Mouse (Mus musculus) 3T3-L1 (cell line): ENCODE results near the gene Mycbp2.
A peak's percentile ranks its signal among the peaks of the same experiment; 100 is the strongest.

Experiments
- DNase-seq: peaks from one replicate; pipeline ENCODE4 v3.0.0-alpha.2; 2015; ENCODE audit warnings: low read depth, low spot score

The Mycbp2 gene

DNA sequence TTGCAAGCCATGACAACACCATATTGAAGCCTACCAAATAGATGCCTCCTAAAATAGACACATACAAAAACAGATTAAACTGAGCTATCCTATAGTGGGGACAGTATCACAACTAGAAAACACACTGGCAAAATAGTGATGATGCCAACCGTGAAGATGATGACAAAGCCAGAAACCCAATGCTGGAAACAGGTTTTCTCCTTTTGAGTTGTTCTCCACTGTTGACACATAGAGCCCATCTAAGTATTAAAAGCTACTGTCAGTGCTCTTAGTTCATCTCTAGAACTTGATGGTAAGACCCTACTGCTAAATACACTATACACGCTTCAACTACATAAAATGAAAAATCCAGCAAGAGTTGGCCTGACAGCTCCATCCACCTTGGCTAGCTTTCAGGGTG, 86.2 kb downstream of the Mycbp2 start:
- DNase-seq = no peak

DNA sequence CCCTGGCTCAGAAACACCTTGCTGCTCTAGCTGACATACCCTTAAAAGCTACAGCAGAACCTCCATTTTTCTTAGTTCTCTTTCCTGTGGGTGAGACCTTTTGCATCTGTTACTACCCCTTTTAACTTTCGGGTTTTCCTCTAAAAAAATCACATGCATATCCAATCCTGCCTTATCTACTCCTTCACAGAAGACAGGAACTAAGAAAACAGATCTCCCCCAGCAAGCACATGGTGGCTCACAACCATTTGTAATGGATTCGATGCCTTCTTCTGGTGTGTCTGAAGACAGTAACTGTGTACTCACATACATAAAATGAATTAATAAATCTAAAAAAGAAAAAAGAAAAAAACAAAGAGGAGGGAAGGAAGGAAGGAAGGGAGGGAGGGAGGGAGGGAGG, 87.9 kb downstream of the Mycbp2 start:
- DNase-seq = no peak

DNA sequence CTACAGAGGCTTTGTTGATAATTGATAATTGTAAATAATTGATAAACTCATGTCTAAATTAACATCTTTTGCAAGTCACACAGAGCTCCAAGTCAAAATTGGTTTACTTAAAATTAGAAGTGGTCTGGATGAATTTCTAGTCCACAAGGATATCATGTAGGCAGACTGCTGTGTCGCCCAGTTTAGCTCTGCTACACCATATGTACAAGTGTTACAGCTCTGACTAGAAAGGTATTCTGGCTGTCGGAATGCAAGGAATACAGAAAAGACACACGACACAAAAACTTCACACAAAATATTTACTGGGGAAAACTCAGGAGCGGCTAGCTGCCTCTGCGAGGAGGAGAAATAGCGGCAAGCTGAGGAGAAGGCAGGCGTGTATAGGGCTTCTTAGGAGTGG, 89.7 kb downstream of the Mycbp2 start:
- no peak for DNase-seq

DNA sequence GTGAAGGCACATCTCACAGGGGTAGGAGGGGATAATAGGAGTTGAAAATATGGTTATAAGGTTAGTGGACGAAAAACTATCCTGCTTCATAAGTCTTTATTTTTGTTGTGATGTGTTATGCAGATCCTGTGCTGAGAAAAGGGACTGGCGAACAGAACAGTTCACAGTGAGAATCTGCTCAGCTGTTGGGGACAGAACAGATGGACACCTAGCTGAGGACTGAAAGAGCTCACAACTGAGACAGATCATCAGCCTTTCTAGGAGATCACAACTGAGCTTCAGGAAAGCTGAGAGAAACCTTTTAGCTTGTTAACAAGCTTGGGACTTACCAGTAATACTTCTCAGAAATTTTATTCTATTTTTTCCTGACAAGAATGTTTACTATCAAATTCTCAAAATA, 92.3 kb downstream of the Mycbp2 start:
- DNase-seq = no peak

DNA sequence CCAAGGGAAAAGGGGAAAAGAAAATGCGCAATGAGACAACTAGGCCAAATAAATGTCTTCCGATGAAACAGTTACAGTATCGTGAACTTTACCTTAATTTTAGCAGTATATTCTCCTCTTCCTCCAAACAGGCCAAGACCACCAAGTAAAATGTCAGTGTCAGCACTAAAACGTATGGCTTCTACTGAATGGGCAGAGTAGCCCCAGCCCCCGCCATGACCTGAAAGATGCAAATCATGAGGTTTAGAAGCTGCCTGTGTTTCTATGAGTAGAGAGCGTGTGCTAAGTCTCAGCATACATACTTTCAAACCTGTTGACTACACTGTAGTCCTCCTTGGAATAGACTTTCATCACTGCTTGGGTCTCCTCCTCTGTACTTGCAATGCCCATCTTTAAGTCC, 104.6 kb downstream of the Mycbp2 start:
- no peak for DNase-seq

DNA sequence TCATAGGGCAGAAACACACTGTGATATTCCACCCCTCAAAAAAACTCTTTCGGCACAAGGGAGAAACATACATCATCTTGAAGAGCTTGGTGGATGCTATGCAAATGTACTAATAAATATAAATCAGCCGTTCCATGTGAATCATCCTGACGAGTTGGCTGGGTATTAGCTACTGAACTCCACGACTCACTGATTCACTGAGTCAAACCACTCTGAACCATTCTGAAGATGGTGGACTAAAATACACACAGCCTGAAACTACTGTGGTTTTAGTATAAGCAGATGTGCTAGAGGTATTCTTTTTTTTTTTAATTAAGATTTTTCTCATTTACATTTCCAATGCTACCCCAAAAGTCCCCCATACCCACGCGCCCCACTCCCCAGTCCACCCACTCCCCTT, 111.8 kb downstream of the Mycbp2 start:
- DNase-seq = no peak

DNA sequence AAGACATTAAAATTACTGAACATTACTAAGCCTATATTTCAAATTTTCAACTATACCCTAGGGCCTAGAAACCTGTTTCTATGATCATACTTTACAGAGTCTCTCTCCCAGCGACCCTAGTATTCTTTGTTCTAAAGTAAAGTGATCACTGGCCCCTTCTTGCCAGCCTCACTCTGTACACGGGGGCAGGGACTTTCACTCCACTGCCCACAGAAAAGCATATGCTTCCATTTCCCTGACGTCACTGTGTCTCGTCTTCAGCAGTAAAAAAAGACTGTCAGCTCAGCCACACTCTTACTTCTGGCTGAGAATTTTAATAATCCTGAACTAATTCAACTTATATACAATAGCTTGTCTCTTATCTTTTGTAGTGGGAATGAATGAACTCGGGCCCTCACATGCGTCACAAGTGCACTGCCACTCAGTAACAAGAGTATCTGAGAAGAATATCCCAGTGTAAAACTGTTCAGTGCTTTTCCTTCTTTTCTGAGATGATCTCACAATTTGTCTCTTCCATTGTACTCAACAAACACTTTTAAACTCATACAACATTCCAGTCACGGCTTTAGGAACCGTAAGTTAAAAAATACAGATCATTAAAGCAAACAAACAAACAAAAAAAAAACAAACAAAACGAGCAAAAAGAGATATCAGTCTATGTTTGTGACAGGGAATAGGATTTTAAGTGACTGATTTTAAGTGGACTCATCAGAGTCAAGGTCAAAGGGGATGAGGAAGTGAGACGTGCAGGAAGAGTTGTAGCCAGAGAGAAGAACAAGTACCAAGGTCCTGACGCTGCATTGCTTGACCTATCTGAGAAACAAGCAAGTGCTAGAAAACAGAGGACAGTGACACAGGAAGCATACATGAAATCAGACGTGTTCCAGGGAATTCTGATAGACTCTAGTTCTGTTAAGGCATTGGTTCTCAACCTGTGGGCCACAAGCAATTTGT, 112.7 kb downstream of the Mycbp2 start:
- no peak for DNase-seq

DNA sequence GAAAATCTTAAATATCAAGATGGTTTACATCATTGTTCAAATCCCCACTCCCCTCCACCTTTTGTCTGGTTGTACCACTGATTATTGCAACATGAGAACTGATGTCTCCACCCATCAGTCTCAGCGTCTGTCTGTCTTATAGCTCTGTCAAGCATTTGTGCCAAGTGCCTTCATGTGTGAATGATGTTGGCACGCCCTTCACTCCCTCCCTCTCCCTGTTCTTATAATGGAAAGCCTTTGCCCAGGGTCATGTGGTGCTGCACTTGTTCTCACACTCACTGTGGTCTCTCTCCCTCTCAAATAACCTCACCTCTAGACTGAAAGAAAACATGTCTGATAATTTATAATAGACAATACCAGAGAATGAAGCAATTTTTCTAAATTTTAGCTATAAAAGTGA, 124.3 kb downstream of the Mycbp2 start:
- DNase-seq = no peak

DNA sequence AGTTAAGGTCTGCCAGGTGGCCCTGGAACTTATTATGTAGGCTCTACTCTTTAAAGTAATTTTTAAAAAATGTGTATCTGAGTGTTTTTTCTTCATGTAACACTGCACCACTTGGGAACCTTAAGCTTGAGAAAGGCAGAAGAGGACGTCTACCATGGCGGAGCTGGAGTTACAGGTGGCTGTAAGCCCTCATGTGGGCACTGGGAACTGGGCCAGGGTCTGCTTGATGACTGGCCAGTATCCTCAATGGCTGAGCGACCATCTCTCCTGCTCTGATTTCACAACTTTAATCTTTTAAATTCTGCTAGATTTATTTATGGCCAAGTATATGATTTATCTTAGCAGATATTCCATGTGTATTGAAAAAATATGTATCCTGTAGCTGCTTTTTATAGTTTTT, 124.9 kb downstream of the Mycbp2 start:
- DNase-seq = no peak

DNA sequence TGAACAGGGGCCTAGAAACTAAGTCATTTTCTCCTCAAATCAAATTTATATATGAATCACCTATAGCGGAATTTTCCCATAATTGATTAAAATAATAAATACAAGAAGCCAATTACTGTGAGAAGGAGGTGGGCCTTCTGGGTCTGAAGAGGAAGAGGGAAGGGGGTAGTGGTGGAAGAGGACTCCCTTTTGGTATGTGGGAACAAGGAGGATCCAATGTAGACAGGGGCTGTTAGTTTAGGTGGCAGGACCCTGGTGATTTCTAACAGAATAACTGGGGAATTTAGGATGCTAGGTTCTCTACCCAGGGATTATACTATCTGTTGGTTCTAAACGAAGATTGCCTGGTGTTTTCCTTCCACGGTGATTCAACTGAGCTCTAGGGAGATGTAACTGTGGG, 130.3 kb downstream of the Mycbp2 start:
- no peak for DNase-seq

DNA sequence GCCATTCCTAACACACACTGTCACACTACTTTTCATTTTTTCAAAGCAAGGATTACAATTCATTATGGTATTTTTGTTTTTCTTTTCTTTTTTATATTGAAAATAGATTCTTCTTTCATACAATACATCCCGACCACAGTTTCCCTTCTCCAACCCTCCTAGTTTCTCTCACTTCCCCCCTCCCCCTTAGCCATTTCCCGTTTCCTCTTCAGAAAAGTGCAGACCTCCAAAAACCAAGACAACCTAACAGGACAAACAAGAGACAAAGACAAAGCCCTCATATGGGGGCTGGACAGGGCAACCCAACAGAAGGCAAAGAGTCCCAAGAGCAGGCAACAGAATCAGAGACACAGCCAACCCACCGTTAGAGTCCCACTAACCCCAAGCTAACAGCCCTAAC, 160.0 kb downstream of the Mycbp2 start:
- DNase-seq = no peak

DNA sequence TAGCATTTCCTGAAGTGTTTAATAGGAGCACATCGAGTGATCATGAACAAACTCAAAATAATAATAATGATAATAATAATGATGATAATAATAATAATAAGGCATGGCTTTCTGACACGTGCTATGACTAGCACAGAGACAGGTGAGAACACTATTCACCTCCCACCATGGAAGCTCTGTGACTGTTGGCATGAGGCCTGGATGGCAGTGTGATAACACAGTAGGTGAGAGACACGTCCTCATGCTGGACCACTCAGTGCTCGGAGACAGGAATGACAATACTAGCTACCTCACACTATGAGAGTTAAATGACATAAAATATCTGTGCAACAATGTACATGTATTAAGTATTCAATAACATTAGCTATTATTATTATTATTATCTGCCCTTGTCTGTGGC, 160.5 kb downstream of the Mycbp2 start:
- no peak for DNase-seq

DNA sequence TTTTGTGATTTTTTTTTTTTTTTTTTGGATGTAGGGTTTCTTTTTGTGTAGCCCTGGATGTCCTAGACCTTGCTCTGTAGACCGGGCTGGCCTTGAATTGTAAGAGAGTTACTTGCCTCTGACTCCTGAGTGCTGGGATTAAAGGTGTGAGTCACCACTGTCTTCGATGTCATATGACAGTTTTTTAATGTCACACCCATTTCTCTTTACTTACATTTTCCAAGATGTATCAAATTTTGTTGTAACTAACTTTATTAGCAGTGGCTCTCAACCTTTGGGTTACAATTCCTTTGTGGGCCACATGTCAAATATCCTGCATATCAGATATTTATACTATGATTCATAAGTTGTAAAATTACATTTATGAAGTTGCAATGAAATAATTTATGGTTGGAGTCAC, 166.5 kb downstream of the Mycbp2 start:
- peak; percentile 52 for DNase-seq

DNA sequence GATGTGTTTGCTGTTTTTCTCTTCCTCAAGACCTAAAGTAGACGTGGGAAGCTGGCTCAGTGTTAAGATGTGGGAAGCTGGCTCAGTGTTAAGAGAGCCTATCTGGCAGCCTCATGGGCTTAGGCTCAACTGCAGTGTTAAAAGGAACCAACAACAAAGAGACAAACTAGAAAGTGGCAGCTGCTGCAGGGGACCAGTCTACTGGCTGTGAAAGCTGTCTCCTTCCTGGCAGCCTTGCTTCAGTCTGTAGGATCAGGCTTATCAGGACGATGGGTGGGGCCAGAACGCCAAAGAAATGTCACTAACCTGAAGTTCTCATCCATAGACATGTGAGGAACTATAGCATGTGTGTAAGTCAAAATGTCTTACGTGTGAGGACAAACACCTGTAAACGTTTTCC, 183.7 kb downstream of the Mycbp2 start:
- no peak for DNase-seq

DNA sequence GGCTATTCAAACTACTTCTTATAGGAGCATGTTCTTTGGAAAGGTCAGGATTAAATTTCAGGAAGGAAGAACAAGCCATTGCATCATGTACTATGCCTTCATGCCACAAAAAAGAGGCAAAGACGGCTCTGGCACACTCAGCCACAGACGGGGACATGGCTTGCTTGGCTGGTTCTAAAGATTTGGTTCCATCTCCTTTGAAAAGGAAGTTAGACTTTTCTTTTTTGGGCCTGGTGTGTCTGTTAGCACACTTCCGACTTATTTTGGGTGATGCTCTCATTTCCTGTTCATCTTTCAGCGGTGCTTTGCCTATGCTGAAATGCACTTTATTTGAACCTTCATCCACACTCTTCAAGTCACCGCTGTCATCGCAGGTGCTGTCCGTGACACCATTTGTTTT, 190.9 kb downstream of the Mycbp2 start:
- no peak for DNase-seq

DNA sequence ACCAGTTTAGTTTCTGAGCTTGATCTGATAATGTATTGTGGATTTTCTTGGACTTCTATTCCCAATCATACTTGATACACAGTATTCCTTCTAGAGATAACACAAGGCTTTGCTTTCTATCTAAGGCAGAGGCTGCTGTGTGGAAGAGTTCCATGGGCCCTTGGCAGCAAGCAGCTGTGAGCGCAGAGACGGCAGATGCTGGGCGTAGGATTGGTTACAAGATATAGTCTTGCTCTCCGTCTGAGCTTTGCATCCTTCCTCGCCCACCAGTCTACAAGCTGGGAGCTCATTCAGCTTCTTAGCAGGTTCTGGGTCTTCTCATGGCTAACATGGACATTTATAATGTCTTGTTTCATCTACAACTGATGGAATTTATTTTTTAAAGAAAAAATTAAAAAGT, 196.5 kb downstream of the Mycbp2 start:
- DNase-seq = no peak

DNA sequence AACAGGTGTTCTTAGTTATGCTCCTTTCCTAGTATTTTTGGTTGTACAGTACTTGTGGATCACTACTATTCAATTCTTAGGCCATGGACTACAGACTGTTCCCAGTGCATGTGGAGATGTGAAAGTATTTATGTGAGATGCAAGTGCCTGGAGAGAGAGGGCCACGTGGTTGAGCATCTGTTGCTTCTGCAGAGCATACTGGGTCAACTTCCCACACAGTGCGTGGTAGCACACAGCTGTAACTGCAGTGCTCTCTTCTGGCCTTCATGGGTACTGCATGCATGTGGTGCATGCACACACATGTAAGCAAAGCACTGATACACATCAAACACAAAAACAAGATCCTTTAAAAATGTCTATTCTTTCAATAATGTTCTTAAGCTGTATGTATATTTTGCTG, 214.6 kb downstream of the Mycbp2 start:
- DNase-seq = peak; percentile 51

DNA sequence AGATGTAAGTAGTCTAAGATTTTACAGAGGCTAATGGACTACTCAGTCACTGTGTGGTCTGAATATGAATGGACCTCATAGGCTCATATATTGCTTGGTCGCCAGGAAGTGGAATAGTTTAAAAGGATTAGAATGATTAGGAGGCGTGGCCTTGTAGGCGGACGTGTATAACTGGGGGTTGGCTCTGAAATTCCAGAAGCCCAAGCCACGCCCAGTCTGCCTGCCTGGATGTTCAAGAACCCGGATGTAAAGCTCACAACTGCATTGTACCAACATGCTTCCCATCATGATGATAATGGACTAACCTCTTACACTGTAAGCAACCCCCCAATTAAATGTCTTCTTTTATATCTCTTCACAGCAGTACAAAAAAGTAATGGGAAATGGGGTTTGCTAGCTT, 220.9 kb downstream of the Mycbp2 start:
- no peak for DNase-seq

DNA sequence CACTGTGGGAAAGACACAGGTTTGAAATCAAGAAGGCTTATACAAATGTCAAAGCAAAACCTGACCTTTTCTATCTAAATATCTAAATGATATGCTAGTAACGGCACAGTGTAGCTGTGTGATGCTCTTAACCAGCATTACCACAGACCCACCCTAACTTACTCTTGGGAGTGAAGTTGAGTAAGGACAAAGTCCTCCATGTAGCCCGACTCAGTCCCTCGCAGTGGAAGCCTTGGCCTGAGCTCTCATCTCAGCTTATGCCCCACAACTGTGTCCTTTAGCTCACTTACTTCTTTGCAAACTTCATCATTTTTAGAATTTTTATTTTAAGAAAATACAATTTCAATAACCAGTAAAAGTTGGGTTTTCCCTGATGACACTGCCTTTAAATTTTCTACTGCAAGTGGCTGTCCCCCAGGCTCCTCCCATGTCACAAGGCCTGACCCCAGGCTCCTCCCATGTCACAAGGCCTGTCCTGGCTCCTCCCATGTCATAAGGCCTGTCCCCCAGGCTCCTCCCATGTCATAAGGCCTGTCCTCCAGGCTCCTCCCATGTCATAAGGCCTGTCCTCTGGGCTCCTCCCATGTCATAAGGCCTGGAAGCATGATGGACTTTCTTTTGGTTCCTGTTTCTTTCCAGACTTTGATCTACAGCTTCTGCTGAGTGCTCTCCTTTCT, 231.5 kb downstream of the Mycbp2 start:
- DNase-seq = peak; percentile 42

DNA sequence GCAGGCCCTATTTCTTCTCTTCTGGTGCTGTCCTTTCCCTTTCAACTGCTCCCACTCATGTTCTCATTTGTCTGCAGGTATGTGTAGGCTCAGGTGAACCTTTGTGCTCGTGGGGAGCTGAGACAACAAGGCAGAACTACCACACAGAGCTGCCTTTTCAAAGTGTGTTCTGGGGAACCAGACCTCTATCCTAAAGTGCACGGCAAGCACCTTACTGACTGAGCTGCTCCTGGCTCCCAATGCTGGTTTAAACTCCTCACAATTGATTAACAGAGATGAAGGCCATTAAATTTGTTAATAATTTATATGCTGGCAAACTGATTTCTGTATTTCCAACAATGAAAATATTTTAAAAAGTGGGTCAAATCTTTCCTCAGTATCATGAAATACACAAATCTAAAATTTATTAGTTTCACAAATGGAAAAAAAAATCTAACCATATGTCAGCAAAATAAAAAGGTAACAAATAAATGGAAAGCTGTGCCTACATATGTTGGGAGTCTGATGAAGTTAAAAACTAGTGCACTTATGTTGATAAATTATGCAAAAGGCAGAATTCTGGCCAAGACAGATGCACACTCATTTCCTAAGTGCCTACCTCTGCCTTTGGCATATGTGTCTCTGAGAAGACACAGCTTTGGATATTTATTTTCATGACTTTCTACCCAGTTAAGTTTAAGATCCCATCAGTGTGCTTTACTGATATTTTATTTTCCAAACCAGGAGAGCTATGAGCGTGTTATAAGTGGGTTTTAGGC, 233.8 kb downstream of the Mycbp2 start:
- DNase-seq = no peak

DNA sequence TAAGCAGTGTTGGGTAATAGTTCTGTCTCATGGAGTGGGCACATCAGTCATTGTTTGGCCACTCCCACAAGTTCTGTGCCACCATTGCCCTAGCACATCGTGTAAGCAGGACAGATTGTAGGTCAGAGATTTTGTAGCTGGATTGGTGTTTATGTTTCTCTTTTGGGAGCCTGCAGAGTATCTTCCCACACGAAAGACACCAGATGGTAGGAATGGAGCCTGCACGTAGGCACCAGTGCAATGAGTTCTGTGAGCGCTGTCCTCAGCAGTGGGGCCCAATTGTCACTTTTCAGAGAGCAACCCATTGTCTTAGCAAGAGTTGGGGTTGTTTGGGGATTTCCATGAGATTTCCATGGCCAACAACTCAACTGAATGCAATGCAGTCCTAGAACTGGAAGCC, 236.6 kb downstream of the Mycbp2 start:
- DNase-seq = no peak

DNA sequence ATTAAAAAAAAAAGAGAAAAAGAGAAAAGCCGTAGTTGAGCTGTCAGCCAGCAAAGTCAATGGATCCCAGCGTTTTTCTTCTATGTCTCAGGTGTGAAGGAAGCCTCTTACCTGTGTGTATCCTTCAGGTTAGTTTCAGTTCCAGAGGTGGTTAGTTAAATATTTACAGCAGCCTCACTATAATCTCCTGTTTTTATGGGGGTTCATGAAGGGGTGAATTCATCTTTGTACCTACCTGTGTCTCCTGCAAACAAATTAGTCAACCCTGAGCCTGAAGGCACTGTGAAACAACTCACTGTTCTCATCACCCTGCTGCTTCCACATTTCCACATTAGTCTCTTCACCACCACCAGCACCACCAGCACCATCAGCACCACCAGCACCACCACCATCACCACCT, 240.3 kb downstream of the Mycbp2 start:
- DNase-seq = no peak
